Mouse (Mus musculus) C2C12 (cell line): ENCODE results near the gene Plin2.
A peak's percentile ranks its signal among the peaks of the same experiment; 100 is the strongest.

Source experiments
- CEBPB ChIP-seq: IDR thresholded peaks from one replicate; pipeline ENCODE4 v1.6.1; 2011; ENCODE audit warnings: low read depth, mild to moderate bottlenecking, control low read depth, moderate library complexity
- CTCF ChIP-seq: IDR thresholded peaks from one replicate; pipeline ENCODE4 v1.5.1; 2011; ENCODE audit not compliant: control insufficient read depth, insufficient read depth, insufficient read length
- FOSL1 ChIP-seq: IDR thresholded peaks from one replicate; pipeline ENCODE4 v1.8.0; 2011; ENCODE audit warnings: mild to moderate bottlenecking, low read length; ENCODE audit not compliant: poor library complexity, insufficient read depth, severe bottlenecking
- MAX ChIP-seq: IDR thresholded peaks from one replicate; pipeline ENCODE4 v1.6.1; 2011; ENCODE audit warnings: mild to moderate bottlenecking, control low read depth
- MYOD1 ChIP-seq: IDR thresholded peaks from one replicate; pipeline ENCODE4 v1.6.1; 2011; ENCODE audit warnings: low read depth; ENCODE audit not compliant: control insufficient read depth, insufficient read length
- MYOG ChIP-seq: IDR thresholded peaks from one replicate; pipeline ENCODE4 v1.6.1; 2011; ENCODE audit not compliant: control insufficient read depth, insufficient read length; ENCODE audit errors: extremely low read depth
- USF1 ChIP-seq: IDR thresholded peaks from one replicate; pipeline ENCODE4 v1.6.1; 2011; ENCODE audit warnings: low read depth, mild to moderate bottlenecking, control low read depth, moderate library complexity

- TF ChIP-seq CTCF (no peak), MAX (peak; percentile 97), USF1 (peak; percentile 83), MYOD1 (peak; percentile 25), CEBPB (no peak), MYOG (no peak), FOSL1 (peak; percentile 27)
These were observed 42.9 kb upstream of the Plin2 start for GRCm38 (mm10) chr4:86712751-86713195.
